Mouse (Mus musculus) C2C12 (cell line): Measurements from ENCODE around the gene Hdac4.

ENCODE experiments used
- CTCF ChIP-seq: IDR thresholded peaks from one replicate; pipeline ENCODE4 v1.5.1; 2011; ENCODE audit not compliant: control insufficient read depth, insufficient read depth, insufficient read length
- FOSL1 ChIP-seq: IDR thresholded peaks from one replicate; pipeline ENCODE4 v1.8.0; 2011; ENCODE audit warnings: mild to moderate bottlenecking, low read length; ENCODE audit not compliant: poor library complexity, insufficient read depth, severe bottlenecking
- USF1 ChIP-seq: IDR thresholded peaks from one replicate; pipeline ENCODE4 v1.6.1; 2011; ENCODE audit warnings: low read depth, mild to moderate bottlenecking, control low read depth, moderate library complexity

DNA sequence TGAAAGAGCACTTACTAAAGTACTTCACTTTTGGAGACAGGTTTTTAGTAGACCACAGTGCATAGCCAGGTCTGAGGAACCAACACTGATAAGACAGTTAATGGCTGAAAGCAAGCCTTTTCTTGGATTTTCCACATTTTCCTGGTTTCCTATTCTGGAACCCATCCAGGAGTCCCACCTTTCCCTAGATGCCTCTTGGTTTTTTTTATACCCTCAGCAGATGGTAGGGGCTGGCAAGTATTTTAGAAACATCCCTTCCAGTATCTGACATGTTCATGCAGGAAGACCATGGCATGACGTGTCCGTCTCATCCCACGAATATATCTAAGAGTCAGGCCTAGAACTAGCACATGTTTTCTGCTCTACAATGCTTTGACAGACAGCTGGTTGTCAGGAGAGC, 59.1 kb downstream of the Hdac4 start:
- TF ChIP-seq CTCF (no peak), FOSL1 (no peak), USF1 (no peak)
